Mouse (Mus musculus) forebrain, postnatal 0 days (tissue): ENCODE measurements around the gene Map2k1. TPM values are rescaled to one million over a fixed set of nuclear protein-coding genes. Genes with fewer than 3 reads are reported as not detected.
A peak's percentile ranks its signal among the peaks of the same experiment; 100 is the strongest.
"Not testable (repeated sequence)": the region's sequence is repeated elsewhere in the genome, so short reads cannot be mapped to it uniquely, and the experiment has no call there.

Experiments used
- ATAC-seq: fragments of 200-750 bp; cut with Nextera tagmentation; 2 replicates; pipeline ENCODE4 v1.8.0; 2017; ENCODE audit warnings: mild to moderate bottlenecking, moderate library complexity
- DNase-seq: peaks from one replicate; pipeline ENCODE4 v3.0.0-alpha.2; 2015
- H3K27ac ChIP-seq: fragments of 300-500 bp; sonication (generic); 2 replicates; pipeline ENCODE4 v1.5.1; 2014; ENCODE audit warnings: low read depth, mild to moderate bottlenecking, antibody characterized with exemption, low read length, moderate library complexity, mixed read lengths
- H3K27me3 ChIP-seq: fragments of 300-500 bp; sonication (generic); 2 replicates; pipeline ENCODE4 v1.6.1; 2014; ENCODE audit warnings: mild to moderate bottlenecking, low read length, mixed read lengths; ENCODE audit not compliant: insufficient read depth
- H3K36me3 ChIP-seq: fragments of 300-500 bp; sonication (generic); 2 replicates; pipeline ENCODE4 v1.6.1; 2014; ENCODE audit warnings: mild to moderate bottlenecking, moderate library complexity; ENCODE audit not compliant: insufficient read depth
- H3K4me1 ChIP-seq: fragments of 300-500 bp; sonication (generic); 2 replicates; pipeline ENCODE4 v1.6.1; 2014; ENCODE audit warnings: antibody characterized with exemption; ENCODE audit not compliant: insufficient read depth
- H3K4me2 ChIP-seq: fragments of 300-500 bp; sonication (generic); 2 replicates; pipeline ENCODE4 v1.6.1; 2014; ENCODE audit warnings: low read depth, mild to moderate bottlenecking, moderate library complexity
- H3K4me3 ChIP-seq: fragments of 300-500 bp; sonication (generic); 2 replicates; pipeline ENCODE4 v1.5.1; 2014; ENCODE audit warnings: low read depth, low read length, mixed read lengths
- H3K9ac ChIP-seq: fragments of 300-500 bp; sonication (generic); 2 replicates; pipeline ENCODE4 v1.6.1; 2014; ENCODE audit warnings: mild to moderate bottlenecking
- H3K9me3 ChIP-seq: fragments of 300-500 bp; sonication (generic); 2 replicates; pipeline ENCODE4 v1.6.1; 2016; ENCODE audit warnings: low read length
- CTCF ChIP-seq: sonication (generic); IDR thresholded peaks from 2 replicates; pipeline ENCODE4 v1.5.1; 2016; ENCODE audit warnings: antibody characterized with exemption, control low read depth, low read depth
- WGBS: fragments of 180-500 bp; shearing (Covaris S2); extraction: QIAGEN DNeasy Blood & Tissue Kit; methylation state at CpG from one replicate; pipeline ENCODE4 v1.1.7; 2014; 5-methylcytosine and 5-hydroxymethylcytosine counted together
- polyA plus RNA-seq: library from polyadenylated mRNA; unstranded; fragments of >200 nt; fragmentation: Nextera tagmentation; extraction: Ambion mirVana; gene quantifications from 2 replicates; pipeline ENCODE4 v1.2.1, GENCODE M21; 2015
- total RNA-seq: library from RNA; depleted of rRNA; stranded (reverse); fragments of >200 nt; gene quantifications from 2 replicates; pipeline ENCODE4 v1.2.3, GENCODE M21; 2014; rRNA removed

Map2k1 gene
- 69.9 and 82.4 TPM in 2 replicates for total RNA-seq
- 53.1 and 60.8 TPM in 2 replicates for polyA plus RNA-seq

DNA sequence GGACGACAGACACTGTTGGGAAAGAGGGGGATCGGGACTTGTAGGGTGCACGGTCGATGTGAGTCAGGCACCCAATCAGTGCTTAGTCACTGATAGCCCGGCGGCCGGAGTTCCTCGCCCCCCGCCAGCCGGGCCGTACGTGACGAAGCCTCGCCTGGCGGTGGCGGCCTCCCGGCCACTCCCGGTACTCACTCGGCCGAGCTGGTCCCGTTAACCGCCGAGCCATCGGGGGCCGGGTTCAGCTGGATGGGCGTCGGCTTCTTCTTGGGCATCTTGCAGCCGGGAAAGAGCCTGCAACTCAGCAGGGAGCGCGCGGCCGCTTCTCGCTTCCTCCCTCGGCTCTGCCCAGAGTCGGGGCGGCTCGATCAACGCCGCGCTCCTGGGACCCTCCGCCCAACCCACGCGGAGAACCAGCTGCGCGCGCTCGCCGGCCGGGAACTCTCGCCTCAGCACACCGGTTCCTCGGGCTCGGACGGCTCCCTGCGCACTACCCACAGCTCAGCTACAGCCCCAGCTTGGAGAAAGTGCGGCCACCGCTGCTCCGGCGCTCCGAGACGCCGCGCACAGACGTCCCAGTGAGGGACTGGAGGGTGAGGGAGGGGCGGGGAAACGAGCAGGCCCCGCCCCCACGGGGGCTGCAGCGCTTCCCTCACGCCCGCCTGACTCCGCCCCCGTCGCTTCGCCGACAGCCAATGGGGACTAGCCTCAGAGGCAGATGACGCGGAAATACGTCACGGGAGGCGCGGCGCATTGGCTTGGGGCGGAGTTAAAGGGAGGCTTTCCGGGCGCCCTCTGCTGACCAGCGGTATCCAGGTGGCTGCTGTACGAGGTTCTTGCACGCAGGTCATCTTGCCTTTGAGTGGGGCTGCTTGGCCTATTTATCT lies at the start of gene Map2k1:
TSS of gene Map2k1 (minus strand) at position 611 of the 884 bp plus-strand sequence.
- under 1% methylated on average over 85 of the region's 89 CpGs for WGBS
- Histone ChIP-seq H3K9ac (peak within 1 kb of the TSS; percentile 64), H3K27me3 (no peaks in the 10 kb centered on the region), H3K4me3 (peak within 1 kb of the TSS; percentile 87), H3K36me3 (no peaks in the 10 kb centered on the region), H3K4me1 (peaks cover 8% of the 10 kb centered on the region; the same call in 1 of the 2 replicates), H3K4me2 (peak within 1 kb of the TSS; percentile 89), H3K9me3 (no peaks in the 10 kb centered on the region), H3K27ac (peak within 1 kb of the TSS; percentile 82)
- ATAC-seq = peak; percentile 99
- TF ChIP-seq CTCF = peak; percentile 88
- DNase-seq = peak; percentile 99

DNA sequence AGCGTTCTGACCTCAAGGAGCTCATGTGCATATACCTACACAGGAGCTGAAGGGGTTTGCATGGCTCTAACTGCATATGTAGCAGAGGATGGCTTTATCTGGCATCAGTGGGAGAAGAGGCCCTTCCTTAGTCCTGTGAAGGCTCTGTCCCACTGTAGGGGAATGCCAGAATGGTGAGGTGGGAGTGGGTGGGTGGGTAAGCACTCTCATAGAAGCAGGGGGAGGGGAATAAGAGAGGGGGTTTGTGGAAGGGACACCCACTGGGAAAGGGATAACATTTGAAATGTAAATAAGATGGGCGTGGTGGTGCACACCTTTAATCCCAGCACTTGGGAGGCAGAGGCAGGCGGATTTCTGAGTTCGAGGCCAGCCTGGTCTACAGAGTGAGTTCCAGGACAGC lies 49.7 kb upstream of the Map2k1 start:
- not testable (repeated sequence) for H3K4me1 ChIP-seq, DNase-seq, H3K4me3 ChIP-seq, H3K27ac ChIP-seq, H3K27me3 ChIP-seq, H3K9ac ChIP-seq, ATAC-seq, H3K4me2 ChIP-seq, H3K9me3 ChIP-seq
- peaks cover 39% of the 10 kb centered on the region for H3K36me3 ChIP-seq
- 96% methylated on average over 4 of the region's 4 CpGs for WGBS

GRCm38 (mm10) chr9:64282404-64282987 lies 29.1 kb upstream of the Map2k1 start:
- H3K36me3 ChIP-seq = no peaks in the 10 kb centered on the region
- no peak overlapping the region for H3K4me3 ChIP-seq
- H3K9ac ChIP-seq = 0 out of 2 replicates have a peak overlapping the region, but pooled peaks have one; percentile 91
- peak overlapping the region; percentile 68 for H3K4me2 ChIP-seq
- no peak overlapping the region for H3K27ac ChIP-seq
- DNase-seq (no peak), ATAC-seq (no peak)
- no peaks in the 10 kb centered on the region for H3K27me3 ChIP-seq
- no peaks in the 10 kb centered on the region for H3K9me3 ChIP-seq
- 64% methylated on average over 5 of the region's 5 CpGs for WGBS
- no peaks in the 10 kb centered on the region for H3K4me1 ChIP-seq
- TF ChIP-seq CTCF = no peak

- Histone ChIP-seq H3K9me3 (no peaks in the 10 kb centered on the region), H3K27me3 (no peaks in the 10 kb centered on the region), H3K4me1 (no peaks in the 10 kb centered on the region), H3K4me3 (peak overlapping the region; percentile 83), H3K4me2 (peak overlapping the region; percentile 68), H3K27ac (peak overlapping the region; percentile 91), H3K36me3 (no peaks in the 10 kb centered on the region), H3K9ac (peak overlapping the region; percentile 91)
- no peak for DNase-seq
- ATAC-seq = peak; percentile 87
- TF ChIP-seq CTCF = no peak
- WGBS = under 1% methylated on average over 24 of the region's 24 CpGs
These were observed 28.3 kb upstream of the Map2k1 start for GRCm38 (mm10) chr9:64281781-64282178.

DNA sequence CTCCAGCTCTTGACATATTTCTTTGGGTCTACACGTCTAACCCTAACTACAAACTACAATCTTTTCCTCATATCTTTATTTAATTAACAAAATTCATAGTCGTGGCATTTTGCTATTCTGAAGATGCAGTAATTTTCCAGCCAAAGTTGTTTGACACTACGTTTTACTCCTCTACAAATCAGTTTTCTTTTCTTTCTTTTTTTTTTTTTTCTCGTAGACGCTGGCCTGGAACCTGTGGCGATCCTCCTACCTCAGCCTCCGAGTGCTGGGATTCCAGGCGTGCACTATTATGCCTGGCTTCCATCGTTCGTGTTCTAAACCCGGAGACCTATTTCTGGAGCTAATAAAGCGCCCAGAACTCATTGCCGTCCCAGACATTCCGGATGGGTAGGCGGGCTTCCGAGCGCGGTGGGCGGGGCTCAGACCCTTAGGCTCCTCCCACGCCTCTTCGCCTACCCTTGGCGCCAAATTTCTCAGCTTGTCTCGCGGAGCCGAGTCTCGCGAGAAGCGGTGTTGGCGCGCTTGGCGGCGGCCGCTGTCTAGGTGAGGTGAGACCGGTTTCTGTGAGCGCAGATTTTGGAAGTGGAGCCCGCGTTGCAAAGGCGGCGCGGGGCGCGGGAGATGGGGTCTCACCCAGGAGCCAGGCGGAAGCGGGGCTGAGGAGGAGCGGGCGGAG lies 27.8 kb upstream of the Map2k1 start, which contains the start of gene Tipin:
TSS of gene Tipin (plus strand) at position 477 of the 676 bp plus-strand sequence.
- Histone ChIP-seq H3K4me3 (peak within 1 kb of the TSS; percentile 83), H3K9ac (peak within 1 kb of the TSS; percentile 91), H3K4me1 (no peaks in the 10 kb centered on the region), H3K27me3 (no peaks in the 10 kb centered on the region), H3K9me3 (no peaks in the 10 kb centered on the region), H3K27ac (peak within 1 kb of the TSS; percentile 91), H3K4me2 (peak within 1 kb of the TSS; percentile 68), H3K36me3 (no peaks in the 10 kb centered on the region)
- 4% methylated on average over 46 of the region's 46 CpGs for WGBS
- ATAC-seq (peak; percentile 97), DNase-seq (peak; percentile 95)
- no peak for TF ChIP-seq CTCF

DNA sequence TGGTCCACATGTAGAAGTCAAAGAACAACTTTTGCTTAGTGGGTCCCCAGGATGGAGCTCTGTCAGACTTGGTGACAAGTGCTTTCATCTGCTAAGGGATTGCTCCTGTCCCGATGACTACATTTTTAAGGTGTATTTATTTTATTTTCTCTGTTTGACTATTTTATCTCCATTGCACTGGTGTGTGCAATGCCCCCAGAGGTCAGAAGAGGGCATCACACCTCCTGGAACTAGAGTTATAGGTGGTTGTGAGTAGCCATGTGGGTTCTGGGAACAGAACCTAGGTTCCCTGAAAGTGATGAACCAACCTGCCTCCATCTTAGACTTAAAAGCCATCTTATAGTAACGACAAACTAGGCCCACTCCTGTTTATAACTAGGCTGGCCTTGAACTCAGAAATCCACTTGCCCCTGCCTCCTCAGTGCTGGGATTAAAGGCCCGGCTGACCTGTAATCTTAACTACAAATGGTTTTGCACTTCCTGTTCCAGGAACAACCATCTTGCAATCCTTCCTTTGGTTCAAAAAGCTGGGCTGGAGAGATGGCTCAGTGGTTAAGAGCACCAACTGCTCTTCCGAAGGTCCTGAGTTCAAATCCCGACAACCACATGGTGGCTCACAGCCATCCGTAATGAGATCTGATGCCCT lies 25.4 kb upstream of the Map2k1 start:
- Histone ChIP-seq H3K27me3 (no peaks in the 10 kb centered on the region), H3K9ac (no peak overlapping the region), H3K9me3 (no peaks in the 10 kb centered on the region), H3K4me3 (no peak overlapping the region), H3K36me3 (no peaks in the 10 kb centered on the region), H3K4me1 (no peaks in the 10 kb centered on the region), H3K4me2 (no peak overlapping the region), H3K27ac (no peak overlapping the region)
- ATAC-seq = no peak
- no peak; the same call in 1 of the 2 replicates for TF ChIP-seq CTCF
- WGBS = 96% methylated on average over 6 of the region's 6 CpGs
- DNase-seq = no peak
